Mouse (Mus musculus) liver, postnatal 0 days (tissue): ENCODE results near the gene Rnase4. TPM values are rescaled to one million over a fixed set of nuclear protein-coding genes. Genes with fewer than 3 reads are reported as not detected.

ENCODE experiments used
- ATAC-seq: fragments of 200-750 bp; cut with Nextera tagmentation; 2 replicates; pipeline ENCODE4 v1.8.0; 2017; ENCODE audit warnings: mild to moderate bottlenecking, moderate library complexity
- DNase-seq: peaks from one replicate; pipeline ENCODE4 v3.0.0-alpha.2; 2016
- H3K27ac ChIP-seq: fragments of 300-500 bp; sonication (generic); 2 replicates; pipeline ENCODE4 v1.5.1; 2014; ENCODE audit warnings: antibody characterized with exemption, moderate library complexity, mild to moderate bottlenecking, low read depth
- H3K27me3 ChIP-seq: fragments of 300-500 bp; sonication (generic); 2 replicates; pipeline ENCODE4 v1.6.1; 2014; ENCODE audit warnings: low read length, control low read depth, mixed read lengths; ENCODE audit not compliant: insufficient read depth
- H3K36me3 ChIP-seq: fragments of 300-500 bp; sonication (generic); replicated peaks from 2 replicates; pipeline ENCODE4 v1.6.1; 2014; ENCODE audit warnings: mild to moderate bottlenecking, control low read depth, low read length, moderate library complexity, mixed read lengths; ENCODE audit not compliant: insufficient read depth
- H3K4me1 ChIP-seq: fragments of 300-500 bp; sonication (generic); 2 replicates; pipeline ENCODE4 v1.6.1; 2014; ENCODE audit warnings: antibody characterized with exemption, mild to moderate bottlenecking, control low read depth; ENCODE audit not compliant: insufficient read depth
- H3K4me2 ChIP-seq: fragments of 300-500 bp; sonication (generic); 2 replicates; pipeline ENCODE4 v1.6.1; 2014; ENCODE audit warnings: low read depth, mild to moderate bottlenecking, low read length, moderate library complexity, mixed read lengths
- H3K4me3 ChIP-seq: fragments of 300-500 bp; sonication (generic); 2 replicates; pipeline ENCODE4 v1.5.1; 2014; ENCODE audit warnings: low read depth, low read length
- H3K9ac ChIP-seq: fragments of 300-500 bp; sonication (generic); replicated peaks from 2 replicates; pipeline ENCODE4 v1.6.1; 2014; ENCODE audit warnings: mild to moderate bottlenecking, moderate library complexity
- H3K9me3 ChIP-seq: fragments of 300-500 bp; sonication (generic); 2 replicates; pipeline ENCODE4 v1.6.1; 2016; ENCODE audit warnings: mild to moderate bottlenecking, control low read depth, low read length, mixed read lengths
- CTCF ChIP-seq: sonication (generic); IDR thresholded peaks from 2 replicates; pipeline ENCODE4 v1.5.1; 2016; ENCODE audit warnings: antibody characterized with exemption, low read depth
- EP300 ChIP-seq: IDR thresholded peaks from 2 replicates; pipeline ENCODE4 v1.6.1; 2016; ENCODE audit warnings: antibody characterized with exemption, low read depth, mild to moderate bottlenecking
- WGBS: fragments of 180-500 bp; shearing (Covaris S2); extraction: QIAGEN DNeasy Blood & Tissue Kit; methylation state at CpG from one replicate; pipeline ENCODE4 v1.1.7; 2014; ENCODE audit not compliant: insufficient replicate concordance; 5-methylcytosine and 5-hydroxymethylcytosine counted together
- polyA plus RNA-seq: library from polyadenylated mRNA; unstranded; fragments of >200 nt; fragmentation: Nextera tagmentation; extraction: Ambion mirVana; gene quantifications from 2 replicates; pipeline ENCODE4 v1.2.1, GENCODE M21; 2015

Gene Rnase4
- polyA plus RNA-seq, 1 experiment from 2014 or later = 221 TPM

DNA sequence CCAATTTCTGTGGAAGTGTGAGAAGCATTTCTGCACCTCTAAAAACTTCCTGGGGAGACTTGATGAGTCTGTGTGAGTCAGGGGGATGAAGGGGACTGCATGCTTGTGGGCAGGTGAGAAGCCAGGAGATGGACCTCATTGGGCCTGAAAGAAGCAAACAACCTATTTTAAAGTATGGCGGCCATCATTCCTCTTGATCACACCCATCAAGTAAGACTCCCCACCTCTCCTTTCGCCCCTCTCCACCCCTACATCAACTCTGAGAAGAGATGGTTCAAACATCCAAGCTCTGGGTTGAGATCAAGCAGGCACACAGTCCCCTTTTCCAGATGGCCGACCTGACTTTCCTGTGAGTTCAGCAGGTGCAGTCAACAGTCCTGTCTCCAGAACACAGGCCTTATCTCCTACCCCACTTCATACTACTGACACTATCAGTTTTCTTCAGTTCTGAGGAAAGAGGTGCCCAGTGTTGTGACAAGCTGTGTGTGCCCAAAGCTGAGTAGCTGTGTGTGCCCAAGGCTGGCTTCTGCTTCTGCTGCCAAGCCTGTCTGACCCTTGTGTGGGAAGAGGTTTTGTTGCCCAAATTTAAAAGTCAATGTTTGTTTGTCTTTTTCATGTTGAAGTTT is 59.4 kb downstream of the Rnase4 start:
- Histone ChIP-seq H3K36me3 (no peaks in the 10 kb centered on the region), H3K4me2 (peak overlapping the region; percentile 7; the same call in 1 of the 2 replicates), H3K9me3 (no peaks in the 10 kb centered on the region), H3K9ac (no peak overlapping the region), H3K27ac (no peak overlapping the region), H3K4me3 (no peak overlapping the region), H3K4me1 (peaks cover 32% of the 10 kb centered on the region), H3K27me3 (no peaks in the 10 kb centered on the region)
- ATAC-seq (peak; percentile 66), DNase-seq (no peak)
- WGBS = 71% methylated on average over 3 of the region's 3 CpGs
- no peak for TF ChIP-seq CTCF
- TF ChIP-seq EP300 = peak; percentile 72; the same call in 1 of the 2 replicates

DNA sequence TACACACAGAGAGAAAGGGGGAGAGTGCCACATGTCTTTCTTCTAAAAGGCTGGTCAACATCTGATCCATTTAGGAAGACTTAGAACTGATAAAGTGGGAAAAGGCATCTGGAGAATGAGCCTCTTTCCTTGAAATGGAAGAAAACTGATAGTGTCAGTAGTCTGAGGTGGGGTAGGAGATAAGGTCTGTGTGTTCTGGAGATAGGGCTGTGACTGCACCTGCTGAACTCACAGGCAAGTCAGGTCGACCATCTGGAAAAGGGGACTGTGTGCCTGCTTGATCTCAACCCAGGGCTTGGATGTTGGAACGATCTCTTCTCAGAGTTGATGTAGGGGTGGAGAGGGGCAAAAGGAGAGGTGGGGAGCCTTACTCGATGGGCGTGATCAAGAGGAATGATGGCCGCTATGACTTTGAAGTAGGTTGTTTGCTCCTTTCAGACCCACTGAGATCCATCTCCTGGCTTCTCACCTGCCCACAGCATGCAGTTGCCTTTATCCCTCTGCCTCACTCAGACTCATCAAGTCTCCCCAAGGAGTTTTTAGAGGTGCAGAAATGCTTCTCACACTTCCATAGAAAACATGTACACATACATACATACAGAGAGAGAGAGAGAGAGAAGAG is 61.5 kb downstream of the Rnase4 start:
- no peak overlapping the region for H3K4me2 ChIP-seq
- TF ChIP-seq EP300 = peak; percentile 75
- no peak for TF ChIP-seq CTCF
- ATAC-seq (0 out of 2 replicates have a peak, but pooled peaks have one; percentile 23), DNase-seq (no peak)
- 57% methylated on average over 5 of the region's 5 CpGs for WGBS
- no peak overlapping the region for H3K9ac ChIP-seq
- no peaks in the 10 kb centered on the region for H3K36me3 ChIP-seq
- no peaks in the 10 kb centered on the region for H3K9me3 ChIP-seq
- H3K4me1 ChIP-seq = peaks cover 32% of the 10 kb centered on the region
- no peak overlapping the region for H3K4me3 ChIP-seq
- no peak overlapping the region for H3K27ac ChIP-seq
- H3K27me3 ChIP-seq = no peaks in the 10 kb centered on the region

Other genes starting within 250 kb of the Rnase4 start
- 6.2 and 6.6 TPM in 2 replicates for gene Tep1, start 220.5 kb upstream of the Rnase4 start, polyA plus RNA-seq
- gene Klhl33, start 193.6 kb upstream of the Rnase4 start, polyA plus RNA-seq = 0.13 and 0.20 TPM in 2 replicates
- gene Osgep, start 166.2 kb upstream of the Rnase4 start, polyA plus RNA-seq = 38.5 and 39.5 TPM in 2 replicates
- gene Apex1, start 166.1 kb upstream of the Rnase4 start, polyA plus RNA-seq = 58.0 and 60.1 TPM in 2 replicates
- gene Pip4p1, start 160.2 kb upstream of the Rnase4 start, polyA plus RNA-seq = 23.6 and 24.2 TPM in 2 replicates
- 66.4 and 70.4 TPM in 2 replicates for gene Pnp, start 160.0 kb upstream of the Rnase4 start, polyA plus RNA-seq
- not detected in 2 replicates for gene Gm49342, start 146.6 kb upstream of the Rnase4 start, polyA plus RNA-seq
- 7.1 and 7.3 TPM in 2 replicates for gene Pnp2, start 135.1 kb upstream of the Rnase4 start, polyA plus RNA-seq
- gene Rnase10, start 83.3 kb upstream of the Rnase4 start, polyA plus RNA-seq = not detected in 2 replicates
- gene Rnase9, start 49.2 kb upstream of the Rnase4 start, polyA plus RNA-seq = not detected in 2 replicates
- not detected in 2 replicates for gene Rnase11, start 40.9 kb upstream of the Rnase4 start, polyA plus RNA-seq
- 1.3 and 1.6 TPM in 2 replicates for gene Rnase12, start 33.4 kb upstream of the Rnase4 start, polyA plus RNA-seq
- gene Olfr750, start 16.6 kb upstream of the Rnase4 start, polyA plus RNA-seq = not detected in 2 replicates
- 85.3 and 131 TPM in 2 replicates for gene Ang, start 73 bp downstream of the Rnase4 start, polyA plus RNA-seq
- 0.07 TPM in 2 replicates for gene Eddm3b, start 23.3 kb downstream of the Rnase4 start, polyA plus RNA-seq
- 6.3 and 7.5 TPM in 2 replicates for gene Rnase6, start 32.8 kb downstream of the Rnase4 start, polyA plus RNA-seq
- 0.11 and 2.1 TPM in 2 replicates for gene Rnase1, start 55.7 kb downstream of the Rnase4 start, polyA plus RNA-seq
- gene Rnase2b, start 71.2 kb downstream of the Rnase4 start, polyA plus RNA-seq = not detected in 2 replicates
- gene Ang2, start 108.1 kb downstream of the Rnase4 start, polyA plus RNA-seq = not detected in 2 replicates
- not detected in 2 replicates for gene Ear14, start 112.3 kb downstream of the Rnase4 start, polyA plus RNA-seq
- not detected in 2 replicates for gene Rnase2a, start 165.0 kb downstream of the Rnase4 start, polyA plus RNA-seq